In genomic region chr11:98961766-98962165, GRCm38 (mm10) we compare ENCODE assay signal across 8 mouse cellular contexts. TPM values are rescaled to one million over a fixed set of nuclear protein-coding genes. Genes with fewer than 3 reads are reported as not detected.
DNase-seq lines count a peak whose midpoint lies in the region; ATAC-seq and TF ChIP-seq lines count a peak whose summit lies in the region.

No protein-coding gene starts in this region.

- no peak overlapping the region for H3K27ac ChIP-seq in cortical plate, adult 2 months (ENCODE audit: insufficient read depth, low read length)
- H3K27ac ChIP-seq in hindbrain, embryonic 15.5 days (replicated peaks) = peak overlapping the region; percentile 85; the same call in 1 of the 2 replicates
- no peak overlapping the region for H3K27ac ChIP-seq in midbrain, embryonic 15.5 days

- peak overlapping the region; percentile 98 for H3K4me2 ChIP-seq in hindbrain, embryonic 15.5 days
- peak overlapping the region; percentile 91 for H3K4me2 ChIP-seq in midbrain, embryonic 15.5 days

- H3K27me3 ChIP-seq in hindbrain, embryonic 15.5 days = no peaks in the 10 kb centered on the region
- H3K27me3 ChIP-seq in midbrain, embryonic 15.5 days (replicated peaks) = peaks cover 15% of the 10 kb centered on the region

- intact Hi-C loops in left cerebral cortex, postnatal 10 days (cut with DNase I) = no loop called here

- DNase-seq in kidney, adult 9 months = peak; percentile 28
- DNase-seq in kidney, adult 11 months = no peak
- no peak for DNase-seq in left cerebral cortex, postnatal 10 days (ENCODE audit: extremely low spot score in 1 of 2, low spot score in 2 of 2)
- DNase-seq in cerebellum, adult 9-10 months = no peak
- no peak for DNase-seq in cerebellum, postnatal 36 days

- no peaks in the 10 kb centered on the region for H3K9me3 ChIP-seq in hindbrain, embryonic 15.5 days
- H3K9me3 ChIP-seq in midbrain, embryonic 15.5 days = no peaks in the 10 kb centered on the region

- H3K36me3 ChIP-seq in hindbrain, embryonic 15.5 days = no peaks in the 10 kb centered on the region
- H3K36me3 ChIP-seq in midbrain, embryonic 15.5 days (replicated peaks) = no peaks in the 10 kb centered on the region

- peak overlapping the region; percentile 30; the same call in 1 of the 2 replicates for H3K4me3 ChIP-seq in cortical plate, adult 2 months (ENCODE audit: insufficient read depth, low read length)
- peak overlapping the region; percentile 71 for H3K4me3 ChIP-seq in hindbrain, embryonic 15.5 days
- peak overlapping the region; percentile 52; the same call in 1 of the 2 replicates for H3K4me3 ChIP-seq in midbrain, embryonic 15.5 days

- no peak for TF ChIP-seq POLR2A in cortical plate, adult 2 months (IDR thresholded peaks at IDR 0.05; ENCODE audit: extremely low read depth, insufficient read depth, low read length)

- 7% methylated on average over 8 of the region's 8 CpGs for WGBS in hindbrain, embryonic 15.5 days
- 13% methylated on average over 8 of the region's 8 CpGs for WGBS in midbrain, embryonic 15.5 days

- no peak for ATAC-seq in hindbrain, embryonic 15.5 days (ENCODE audit: low FRiP score, low read depth)
- ATAC-seq in midbrain, embryonic 15.5 days (replicated peaks) = no peak

- H3K9ac ChIP-seq in hindbrain, embryonic 15.5 days = peak overlapping the region; percentile 61
- no peak overlapping the region for H3K9ac ChIP-seq in midbrain, embryonic 15.5 days

- TF ChIP-seq CTCF in cortical plate, adult 2 months (IDR thresholded peaks at IDR 0.05; ENCODE audit: extremely low read depth, insufficient read depth, low read length) = no peak

- H3K4me1 ChIP-seq in cortical plate, adult 2 months (ENCODE audit: control insufficient read depth, insufficient read depth, low read length) = peaks cover 13% of the 10 kb centered on the region
- peaks cover 80% of the 10 kb centered on the region for H3K4me1 ChIP-seq in hindbrain, embryonic 15.5 days (replicated peaks)
- H3K4me1 ChIP-seq in midbrain, embryonic 15.5 days = peaks cover 79% of the 10 kb centered on the region

RNA-seq across cellular contexts. Expression of gene Gjd3, which starts 21.1 kb away (rescaled TPM):
- polyA plus RNA-seq in cortical plate, adult 2 months (2012; rRNA removed) = 3.4 and 3.5 TPM in 2 replicates
- 1.8 and 3.1 TPM in 2 replicates for polyA plus RNA-seq in hindbrain, embryonic 15.5 days (2015; fragmentation: Nextera tagmentation; extraction: Ambion mirVana)
- 1.4 and 2.4 TPM in 2 replicates for polyA plus RNA-seq in midbrain, embryonic 15.5 days (2015; fragmentation: Nextera tagmentation; extraction: Ambion mirVana)
- total RNA-seq in left cerebral cortex, postnatal 10 days (2021) = 1 to 10 TPM; 4.1 to 5.1 TPM

RNA-seq across cellular contexts. Expression of gene Rara, which starts 34.1 kb away (rescaled TPM):
- polyA plus RNA-seq in cortical plate, adult 2 months (2012; rRNA removed) = 6.3 and 6.8 TPM in 2 replicates
- polyA plus RNA-seq in hindbrain, embryonic 15.5 days (2015; fragmentation: Nextera tagmentation; extraction: Ambion mirVana) = 11.4 and 16.8 TPM in 2 replicates
- 9.7 and 10.5 TPM in 2 replicates for polyA plus RNA-seq in midbrain, embryonic 15.5 days (2015; fragmentation: Nextera tagmentation; extraction: Ambion mirVana)
- 10 to 100 TPM; 16.6 to 16.9 TPM for total RNA-seq in left cerebral cortex, postnatal 10 days (2021)

RNA-seq across cellular contexts. Expression of gene Cdc6, which starts 54.2 kb away (rescaled TPM):
- 0.40 and 0.56 TPM in 2 replicates for polyA plus RNA-seq in cortical plate, adult 2 months (2012; rRNA removed)
- 5.5 and 6.0 TPM in 2 replicates for polyA plus RNA-seq in hindbrain, embryonic 15.5 days (2015; fragmentation: Nextera tagmentation; extraction: Ambion mirVana)
- 3.9 and 4.2 TPM in 2 replicates for polyA plus RNA-seq in midbrain, embryonic 15.5 days (2015; fragmentation: Nextera tagmentation; extraction: Ambion mirVana)
- total RNA-seq in left cerebral cortex, postnatal 10 days (2021) = under 1 TPM; 0.32 TPM
